Mouse (Mus musculus): ENCODE measurements around the gene Gtf3c6. TPM values are rescaled to one million over a fixed set of nuclear protein-coding genes. Genes with fewer than 3 reads are reported as not detected.
A peak's percentile ranks its signal among the peaks of the same experiment; 100 is the strongest.

Gtf3c6 gene
- total and polyA plus RNA-seq, 3 experiments, result 32.5 to 107 (median 32.7) TPM

GRCm38 (mm10) chr10:40285571-40285970 is 27.7 kb upstream of the Gtf3c6 start:
- H3K36me3 ChIP-seq (replicated peaks in 1 of 2; ENCODE audit: control insufficient read depth in 1 of 2, insufficient read depth in 1 of 2, low read length in 1 of 2), result peaks cover 9 to 28% of the 10 kb centered on the region in 2 experiments
- no peaks in the 10 kb centered on the region for H3K9me3 ChIP-seq (replicated peaks; ENCODE audit: low read length)
- dilution Hi-C loops (cut with MboI; ENCODE audit: extremely low pct_ligation_motif_present, extremely low pct_unique_long_range_greater_than_20kb, low sequenced_read_pairs) (no loop called here), in situ Hi-C loops (cut with MboI; ENCODE audit: low pct_ligation_motif_present, low pct_unique_long_range_greater_than_20kb, low sequenced_read_pairs) (no loop called here)
- no peak overlapping the region for H3K9ac ChIP-seq (ENCODE audit: insufficient read depth, low read depth)
- no peak overlapping the region for H3K27ac ChIP-seq (ENCODE audit: insufficient read depth, low read depth)
- no peaks in the 10 kb centered on the region for H3K27me3 ChIP-seq (replicated peaks)
- no peaks in the 10 kb centered on the region for H3K79me2 ChIP-seq (replicated peaks; ENCODE audit: control insufficient read depth, extremely low read depth, insufficient read depth, poor library complexity, severe bottlenecking)
- no peak for TF ChIP-seq MAZ (IDR thresholded peaks at IDR 0.05; ENCODE audit: low read depth, low read length)
- no peak for TF ChIP-seq ZKSCAN1 (IDR thresholded peaks at IDR 0.05; ENCODE audit: borderline replicate concordance, low read depth, low read length)
- no peak for TF ChIP-seq UBTF (IDR thresholded peaks at IDR 0.05; ENCODE audit: low read depth, low read length)
- no peak for TF ChIP-seq IRF4 (IDR thresholded peaks at IDR 0.05; ENCODE audit: low read depth, low read length)
- H3K4me1 ChIP-seq (ENCODE audit: control insufficient read depth in 1 of 2, insufficient read depth in 2 of 2), result peaks cover 0 to 11% of the 10 kb centered on the region in 2 experiments; a peak in 2 of 4 replicates
- peak; percentile 39 for DNase-seq (ENCODE audit: extremely low read depth)
- H3K4me3 ChIP-seq (replicated peaks in 1 of 3; ENCODE audit: low read depth in 2 of 3, low read length in 2 of 3, poor library complexity in 1 of 3), result no peak overlapping the region
- no peak overlapping the region for H3K4me2 ChIP-seq (ENCODE audit: insufficient read depth, low read depth, poor library complexity, severe bottlenecking)

- H3K36me3 ChIP-seq (replicated peaks in 1 of 2; ENCODE audit: control insufficient read depth in 1 of 2, insufficient read depth in 1 of 2, low read length in 1 of 2), result peaks cover 7 to 24% of the 10 kb centered on the region in 2 experiments
- H3K27me3 ChIP-seq (replicated peaks), result no peaks in the 10 kb centered on the region
- no peak overlapping the region for H3K4me2 ChIP-seq (ENCODE audit: insufficient read depth, low read depth, poor library complexity, severe bottlenecking)
- H3K27ac ChIP-seq (ENCODE audit: insufficient read depth, low read depth), result no peak overlapping the region
- H3K4me3 ChIP-seq (replicated peaks in 1 of 3; ENCODE audit: low read depth in 2 of 3, low read length in 2 of 3, poor library complexity in 1 of 3), result no peak overlapping the region
- H3K79me2 ChIP-seq (replicated peaks; ENCODE audit: control insufficient read depth, extremely low read depth, insufficient read depth, poor library complexity, severe bottlenecking), result no peaks in the 10 kb centered on the region
- dilution Hi-C loops (cut with MboI; ENCODE audit: extremely low pct_ligation_motif_present, extremely low pct_unique_long_range_greater_than_20kb, low sequenced_read_pairs) (no loop called here), in situ Hi-C loops (cut with MboI; ENCODE audit: low pct_ligation_motif_present, low pct_unique_long_range_greater_than_20kb, low sequenced_read_pairs) (no loop called here)
- no peak overlapping the region for H3K9ac ChIP-seq (ENCODE audit: insufficient read depth, low read depth)
- TF ChIP-seq SIN3A (IDR thresholded peaks at IDR 0.05; ENCODE audit: low read length), result no peak
- TF ChIP-seq POLR2AphosphoS2 (IDR thresholded peaks at IDR 0.05; ENCODE audit: low read depth, low read length), result peak; percentile 54; the same call in 1 of the 2 replicates
- TF ChIP-seq CHD2 (IDR thresholded peaks at IDR 0.05; ENCODE audit: low read length), result no peak
- DNase-seq (ENCODE audit: extremely low read depth), result no peak
- H3K9me3 ChIP-seq (replicated peaks; ENCODE audit: low read length), result no peaks in the 10 kb centered on the region
- H3K4me1 ChIP-seq (ENCODE audit: control insufficient read depth in 1 of 2, insufficient read depth in 2 of 2), result peaks cover 0 to 11% of the 10 kb centered on the region in 2 experiments; a peak in 2 of 4 replicates
Measured at GRCm38 (mm10) chr10:40284997-40285396, 27.1 kb upstream of the Gtf3c6 start.

- no peak for DNase-seq (ENCODE audit: extremely low read depth)
- in situ Hi-C loops (cut with MboI; ENCODE audit: low pct_ligation_motif_present, low pct_unique_long_range_greater_than_20kb, low sequenced_read_pairs), result no loop called here
- peaks cover 5 to 18% of the 10 kb centered on the region in 2 experiments for H3K36me3 ChIP-seq (replicated peaks in 1 of 2; ENCODE audit: control insufficient read depth in 1 of 2, insufficient read depth in 1 of 2, low read length in 1 of 2)
Measured at GRCm38 (mm10) chr10:40284179-40284831, 26.4 kb upstream of the Gtf3c6 start.

More at GRCm38 (mm10) chr10:40284179-40284831, 26.4 kb upstream of the Gtf3c6 start:
- no peak overlapping the region for H3K9ac ChIP-seq (ENCODE audit: insufficient read depth, low read depth)
- no peak overlapping the region for H3K27ac ChIP-seq (ENCODE audit: insufficient read depth, low read depth)
- no peak for TF ChIP-seq EP300 (IDR thresholded peaks at IDR 0.05; ENCODE audit: low read length)
- TF ChIP-seq GABPA (IDR thresholded peaks at IDR 0.05; ENCODE audit: insufficient replicate concordance, low read depth, low read length), result no peak
- TF ChIP-seq IRF4 (IDR thresholded peaks at IDR 0.05; ENCODE audit: low read depth, low read length), result no peak
- TF ChIP-seq MAZ (IDR thresholded peaks at IDR 0.05; ENCODE audit: low read depth, low read length), result no peak
- no peak for TF ChIP-seq ZKSCAN1 (IDR thresholded peaks at IDR 0.05; ENCODE audit: borderline replicate concordance, low read depth, low read length)
- no peak for TF ChIP-seq MEF2A (IDR thresholded peaks at IDR 0.05; ENCODE audit: borderline replicate concordance, low read depth, low read length)
- TF ChIP-seq USF1 (IDR thresholded peaks at IDR 0.05; ENCODE audit: low read depth, low read length), result no peak
- TF ChIP-seq JUND (conservative IDR thresholded peaks at IDR 0.05; ENCODE audit: low read depth, low read length), result no peak
- TF ChIP-seq USF2 (conservative IDR thresholded peaks at IDR 0.05; ENCODE audit: low read depth, low read length), result no peak
- no peak for TF ChIP-seq UBTF (IDR thresholded peaks at IDR 0.05; ENCODE audit: low read depth, low read length)
- no peak for TF ChIP-seq TCF12 (IDR thresholded peaks at IDR 0.05; ENCODE audit: low read depth, low read length)
- no peak for TF ChIP-seq MAFK (IDR thresholded peaks at IDR 0.05; ENCODE audit: insufficient replicate concordance, low read length)
- TF ChIP-seq POLR2A (IDR thresholded peaks at IDR 0.05; ENCODE audit: low read depth, low read length), result no peak
- TF ChIP-seq NRF1 (IDR thresholded peaks at IDR 0.05; ENCODE audit: low read depth, low read length), result no peak
- no peak for TF ChIP-seq CHD1 (IDR thresholded peaks at IDR 0.05; ENCODE audit: low read depth, low read length)
- TF ChIP-seq ZNF384 (IDR thresholded peaks at IDR 0.05; ENCODE audit: low read depth, low read length), result no peak
- no peak for TF ChIP-seq PAX5 (IDR thresholded peaks at IDR 0.05; ENCODE audit: low read length)
- TF ChIP-seq RCOR1 (conservative IDR thresholded peaks at IDR 0.05; ENCODE audit: low read depth, low read length), result no peak
- peaks cover 0 to 11% of the 10 kb centered on the region in 2 experiments; a peak in 2 of 4 replicates for H3K4me1 ChIP-seq (ENCODE audit: control insufficient read depth in 1 of 2, insufficient read depth in 2 of 2)
- no peaks in the 10 kb centered on the region for H3K27me3 ChIP-seq (replicated peaks)
- dilution Hi-C loops (cut with MboI; ENCODE audit: extremely low pct_ligation_motif_present, extremely low pct_unique_long_range_greater_than_20kb, low sequenced_read_pairs), result no loop called here
- no peak overlapping the region for H3K4me3 ChIP-seq (replicated peaks in 1 of 3; ENCODE audit: low read depth in 2 of 3, low read length in 2 of 3, poor library complexity in 1 of 3)
- H3K9me3 ChIP-seq (replicated peaks; ENCODE audit: low read length), result no peaks in the 10 kb centered on the region
- no peak overlapping the region for H3K4me2 ChIP-seq (ENCODE audit: insufficient read depth, low read depth, poor library complexity, severe bottlenecking)
- H3K79me2 ChIP-seq (replicated peaks; ENCODE audit: control insufficient read depth, extremely low read depth, insufficient read depth, poor library complexity, severe bottlenecking), result no peaks in the 10 kb centered on the region

Measured in CH12.LX (cell line).